Mouse (Mus musculus): ENCODE data around the gene Slc22a20.

DNA sequence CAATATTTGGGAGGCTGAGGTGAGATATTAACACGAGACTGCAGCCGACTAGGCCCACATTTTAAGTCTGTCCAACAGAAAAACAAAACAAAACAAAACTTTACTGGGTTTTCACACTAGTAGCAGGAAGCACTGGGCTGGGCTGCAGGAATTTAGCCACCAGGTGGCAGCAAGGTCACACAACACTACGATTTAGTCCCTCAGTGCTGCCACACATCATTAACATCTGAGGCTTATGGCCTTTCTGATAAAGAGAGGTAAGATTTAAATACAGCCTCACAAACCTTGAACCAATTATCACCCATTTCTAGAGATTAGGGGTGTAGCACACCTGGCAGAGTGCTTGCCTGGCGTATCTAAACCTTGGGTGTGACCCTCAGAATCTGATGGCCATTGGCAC is 20.7 kb downstream of the Slc22a20 start:
- TF ChIP-seq CTCF (IDR thresholded peaks at IDR 0.05; ENCODE audit: low read depth, low read length) (peak; percentile 86), TAL1 (conservative IDR thresholded peaks at IDR 0.05; ENCODE audit: low read depth, low read length) (peak; percentile 36; the same call in 1 of the 2 replicates), GATA1 (IDR thresholded peaks at IDR 0.05; ENCODE audit: borderline replicate concordance, low read length) (no peak)
